Mouse (Mus musculus) embryonic fibroblast, embryonic 13.5 days (primary cell): Measurements from ENCODE around the gene Ykt6. TPM values are rescaled to one million over a fixed set of nuclear protein-coding genes. Genes with fewer than 3 reads are reported as not detected.

Experiments
- H3K27ac ChIP-seq: 2 replicates; pipeline ENCODE4 v1.5.1; 2012; ENCODE audit warnings: low read length, control low read depth, inconsistent platforms; ENCODE audit not compliant: insufficient read depth
- H3K4me1 ChIP-seq: 2 replicates; pipeline ENCODE4 v1.6.1; 2011; ENCODE audit warnings: low read length; ENCODE audit not compliant: control insufficient read depth, insufficient read depth
- H3K4me3 ChIP-seq: 2 replicates; pipeline ENCODE4 v1.5.1; 2011; ENCODE audit warnings: mild to moderate bottlenecking, control low read depth, low read length; ENCODE audit not compliant: insufficient read depth
- CTCF ChIP-seq: IDR thresholded peaks from 2 replicates; pipeline ENCODE4 v1.5.1; 2011; ENCODE audit warnings: mild to moderate bottlenecking, control low read depth, low read length, moderate library complexity, borderline replicate concordance; ENCODE audit not compliant: insufficient read depth
- POLR2A ChIP-seq: IDR thresholded peaks from 2 replicates; pipeline ENCODE4 v1.6.1; 2011; ENCODE audit warnings: low read depth, mild to moderate bottlenecking, control low read depth, low read length, moderate library complexity
- polyA plus RNA-seq: library from polyadenylated mRNA; stranded (reverse); fragments of >200 nt; gene quantifications from 2 replicates; pipeline ENCODE4 v1.2.4, GENCODE M21; 2011; ENCODE audit warnings: low read depth; ENCODE audit not compliant: missing spikeins, insufficient read length

Ykt6 gene
- polyA plus RNA-seq, 1 experiment = 114 TPM

DNA sequence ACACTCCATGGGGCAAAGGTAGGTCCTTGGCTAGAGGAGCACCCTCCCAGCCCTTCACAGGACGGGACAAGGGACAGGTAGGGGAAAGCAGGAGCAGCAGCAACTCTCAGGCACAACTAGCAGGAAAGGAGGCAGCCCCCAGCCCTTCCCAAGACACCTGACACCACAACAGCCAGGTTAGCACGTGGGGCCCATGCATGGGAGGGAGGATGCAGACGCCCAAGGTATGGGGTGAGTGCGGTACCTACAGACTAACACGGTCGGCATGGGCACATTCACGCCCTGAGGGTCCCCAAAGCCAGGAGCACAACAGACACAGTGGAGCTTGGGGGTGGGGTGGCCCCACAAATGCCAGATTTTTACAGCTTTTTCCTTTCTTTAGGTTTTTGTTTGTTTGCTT is 15.7 kb downstream of the Ykt6 start:
- Histone ChIP-seq H3K4me1 (no peaks in the 10 kb centered on the region), H3K4me3 (no peak overlapping the region), H3K27ac (no peak overlapping the region)
- TF ChIP-seq POLR2A (no peak), CTCF (no peak)

DNA sequence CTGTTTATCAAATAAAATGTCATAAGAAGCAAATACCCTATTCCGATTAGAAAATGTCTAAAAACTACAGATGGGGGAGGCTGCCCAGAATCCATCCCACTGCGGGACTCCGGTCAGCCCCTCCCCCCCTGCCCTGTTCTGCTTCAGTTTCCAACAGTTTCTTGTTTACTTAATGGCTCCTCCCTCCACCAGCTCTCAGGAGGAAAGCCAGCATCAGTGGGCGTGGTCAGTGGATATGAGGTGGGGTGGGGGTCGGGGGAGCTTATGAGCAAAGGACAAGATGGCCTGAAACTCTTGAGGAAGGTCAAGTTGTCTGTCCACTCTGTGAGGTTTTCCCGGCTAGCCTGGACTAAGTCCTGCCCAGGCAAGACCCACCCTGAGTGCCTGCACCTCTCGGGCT is 17.7 kb downstream of the Ykt6 start:
- no peak overlapping the region for H3K27ac ChIP-seq
- TF ChIP-seq CTCF (no peak), POLR2A (no peak)
- no peaks in the 10 kb centered on the region for H3K4me1 ChIP-seq
- H3K4me3 ChIP-seq = no peak overlapping the region

DNA sequence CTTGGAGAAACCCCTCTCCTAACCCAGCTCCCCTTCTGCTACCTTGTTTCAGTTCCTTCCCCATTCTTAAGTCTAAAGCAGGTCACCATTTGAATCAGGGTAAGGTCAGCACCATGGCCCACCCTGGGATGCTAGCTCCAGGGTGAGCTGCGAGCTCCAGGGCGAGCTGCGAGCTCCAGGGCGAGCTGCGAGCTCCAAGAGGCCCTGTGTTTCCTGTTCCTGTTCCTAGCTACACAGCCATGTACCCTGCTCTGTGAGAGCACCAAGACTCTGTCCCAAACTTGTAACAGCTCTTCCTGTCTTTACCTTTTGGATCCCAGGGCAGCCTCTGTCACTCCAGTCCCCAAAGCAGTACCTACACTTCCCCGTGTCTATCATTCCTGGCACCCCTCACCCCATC is 18.6 kb downstream of the Ykt6 start:
- H3K27ac ChIP-seq = no peak overlapping the region
- no peaks in the 10 kb centered on the region for H3K4me1 ChIP-seq
- TF ChIP-seq CTCF (no peak), POLR2A (no peak)
- no peak overlapping the region for H3K4me3 ChIP-seq

DNA sequence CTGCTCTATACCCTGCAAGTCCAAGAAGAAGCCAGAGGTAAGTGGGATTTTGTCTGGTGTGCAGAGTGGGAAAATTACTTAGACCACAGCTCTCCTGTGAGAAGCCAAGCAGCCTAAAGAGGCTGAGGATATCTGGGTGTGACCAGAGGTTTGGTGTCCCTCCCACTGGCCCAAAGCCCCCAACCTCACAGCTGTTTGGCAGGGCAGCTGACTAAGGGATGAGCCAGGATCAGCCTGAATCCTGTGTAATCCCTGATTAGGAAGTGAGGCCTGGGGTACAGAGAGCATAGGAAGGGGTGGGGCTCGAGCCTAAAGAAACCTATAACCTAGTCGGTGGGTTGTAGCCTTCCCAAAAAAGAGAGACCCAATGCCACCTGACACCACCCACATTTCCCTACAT is 19.6 kb downstream of the Ykt6 start:
- no peak overlapping the region for H3K27ac ChIP-seq
- no peak overlapping the region for H3K4me3 ChIP-seq
- H3K4me1 ChIP-seq = no peaks in the 10 kb centered on the region
- TF ChIP-seq CTCF (no peak), POLR2A (no peak)

DNA sequence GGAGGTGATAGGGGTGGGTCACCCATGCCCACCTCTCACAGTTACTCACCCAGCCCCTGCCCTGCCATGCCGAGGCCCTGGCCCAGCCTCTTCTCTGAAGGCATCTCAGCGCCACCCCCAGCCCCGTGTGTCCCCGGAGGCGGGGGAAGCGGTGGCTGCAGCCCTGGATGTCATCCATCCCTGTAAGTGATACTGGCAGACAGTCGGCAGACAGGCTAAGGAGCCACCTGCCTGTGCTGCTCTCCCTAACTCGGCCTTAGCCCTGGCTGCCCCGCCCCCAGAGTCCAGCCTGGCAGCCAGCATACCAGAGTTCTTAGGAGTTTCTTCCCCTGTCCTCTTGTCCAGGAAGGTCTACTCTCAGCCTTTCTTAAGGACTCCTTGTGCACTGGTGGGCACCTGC is 20.6 kb downstream of the Ykt6 start:
- Histone ChIP-seq H3K4me1 (no peaks in the 10 kb centered on the region), H3K4me3 (no peak overlapping the region), H3K27ac (no peak overlapping the region)
- no peak for TF ChIP-seq POLR2A
- TF ChIP-seq CTCF = no peak

DNA sequence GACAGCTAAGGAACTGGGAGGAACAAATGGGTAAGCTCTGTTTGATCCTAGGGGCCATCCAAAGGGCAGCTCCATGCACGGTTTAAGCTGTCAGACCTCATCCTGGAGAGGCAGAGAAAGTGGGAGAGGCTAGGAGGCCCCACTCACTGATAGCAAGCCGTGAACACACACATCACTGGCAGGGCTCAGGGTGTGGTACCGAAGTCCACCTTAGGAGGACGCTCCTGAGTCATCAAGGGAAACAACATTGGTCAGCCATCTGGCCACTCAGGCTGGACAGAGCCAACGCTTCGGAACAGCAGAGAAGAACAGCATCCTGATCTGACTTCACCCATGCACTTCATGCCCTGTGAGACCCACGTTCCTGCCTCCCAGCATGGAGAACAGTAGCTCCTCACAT is 23.6 kb downstream of the Ykt6 start:
- Histone ChIP-seq H3K4me3 (no peak overlapping the region), H3K4me1 (no peaks in the 10 kb centered on the region), H3K27ac (no peak overlapping the region)
- TF ChIP-seq POLR2A (no peak), CTCF (no peak)

DNA sequence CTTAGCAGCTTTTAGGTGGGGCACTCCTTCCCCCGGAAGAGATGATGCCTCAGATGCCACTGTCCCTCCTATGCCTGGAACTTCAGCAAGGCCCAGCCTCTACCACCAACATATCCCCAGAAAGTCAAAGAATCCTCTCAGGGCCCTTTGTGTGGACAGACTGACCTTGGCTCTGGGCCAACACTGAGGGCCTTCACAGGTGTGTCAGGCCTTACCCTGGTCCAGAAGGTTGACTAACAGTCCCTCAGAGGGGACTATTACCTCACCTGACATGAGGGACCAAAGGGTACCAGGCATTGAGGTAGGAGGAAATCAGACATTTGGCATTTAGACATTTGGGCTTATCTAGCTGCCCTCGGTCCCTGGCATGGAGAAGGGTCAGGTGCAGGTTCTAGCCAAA is 24.6 kb downstream of the Ykt6 start:
- H3K27ac ChIP-seq = no peak overlapping the region
- H3K4me3 ChIP-seq = no peak overlapping the region
- no peaks in the 10 kb centered on the region for H3K4me1 ChIP-seq
- no peak for TF ChIP-seq POLR2A
- TF ChIP-seq CTCF = no peak

DNA sequence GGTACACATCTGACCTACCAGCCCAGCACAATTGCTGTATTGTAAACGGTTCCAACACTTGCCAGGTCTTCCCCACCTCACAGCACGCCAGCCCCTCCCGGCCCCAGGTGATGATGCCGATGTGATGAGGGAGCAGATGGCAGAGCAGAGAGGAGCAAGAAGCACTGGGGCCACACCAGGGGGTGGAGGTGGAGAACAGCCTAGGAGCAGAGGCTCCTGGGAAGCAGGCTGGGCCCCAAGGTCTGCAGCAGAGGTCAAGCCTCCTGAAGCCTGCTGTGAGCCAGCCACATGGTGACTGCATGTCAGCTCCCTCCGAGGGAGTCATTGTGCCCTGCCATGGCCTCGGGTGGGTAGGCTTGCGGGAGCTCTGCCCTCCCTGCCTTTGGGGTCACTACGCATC is 25.1 kb downstream of the Ykt6 start:
- TF ChIP-seq CTCF (no peak), POLR2A (no peak)
- Histone ChIP-seq H3K27ac (no peak overlapping the region), H3K4me1 (no peaks in the 10 kb centered on the region), H3K4me3 (no peak overlapping the region)

DNA sequence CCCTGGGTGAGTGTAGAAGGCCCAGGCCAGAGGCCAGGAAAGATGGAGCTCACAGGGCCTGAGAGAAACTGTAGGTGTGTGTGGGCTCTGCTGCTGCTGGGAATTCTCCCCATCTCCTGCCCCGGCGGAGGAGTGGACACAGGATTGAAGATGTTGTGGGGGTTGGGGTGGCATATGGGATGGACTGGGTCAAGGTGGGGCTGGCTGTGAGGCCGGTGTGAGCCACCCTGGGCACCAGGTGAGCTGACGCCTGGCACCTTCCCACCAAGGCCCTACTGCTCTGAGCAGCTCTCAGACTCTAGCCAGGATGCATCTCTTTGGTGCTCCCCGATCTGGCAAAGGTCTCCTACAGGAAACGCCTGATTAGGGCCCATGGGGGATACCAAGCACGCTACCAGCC is 25.8 kb downstream of the Ykt6 start:
- Histone ChIP-seq H3K27ac (no peak overlapping the region), H3K4me1 (no peaks in the 10 kb centered on the region), H3K4me3 (no peak overlapping the region)
- TF ChIP-seq CTCF = no peak
- no peak for TF ChIP-seq POLR2A

DNA sequence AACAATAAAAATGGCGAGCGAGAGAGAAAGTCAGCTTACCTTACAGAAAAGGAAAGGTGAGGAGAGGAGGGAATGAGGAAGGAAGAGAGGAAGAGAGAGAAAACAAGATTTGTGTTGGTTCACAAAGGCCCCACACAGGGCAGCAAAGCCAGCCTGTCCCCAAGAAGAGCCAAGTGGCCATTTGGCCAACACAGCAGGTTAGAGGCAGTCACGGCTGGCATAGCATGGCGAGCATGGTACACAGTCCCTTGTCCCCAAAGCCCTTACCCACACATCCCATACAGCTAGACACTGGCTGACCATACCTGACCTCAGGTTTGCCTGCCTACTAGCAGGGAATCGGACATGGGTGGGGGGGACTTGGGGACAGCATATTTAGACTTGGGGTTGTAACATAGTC is 28.1 kb downstream of the Ykt6 start:
- Histone ChIP-seq H3K27ac (no peak overlapping the region), H3K4me1 (no peaks in the 10 kb centered on the region), H3K4me3 (no peak overlapping the region)
- TF ChIP-seq CTCF (no peak), POLR2A (no peak)

DNA sequence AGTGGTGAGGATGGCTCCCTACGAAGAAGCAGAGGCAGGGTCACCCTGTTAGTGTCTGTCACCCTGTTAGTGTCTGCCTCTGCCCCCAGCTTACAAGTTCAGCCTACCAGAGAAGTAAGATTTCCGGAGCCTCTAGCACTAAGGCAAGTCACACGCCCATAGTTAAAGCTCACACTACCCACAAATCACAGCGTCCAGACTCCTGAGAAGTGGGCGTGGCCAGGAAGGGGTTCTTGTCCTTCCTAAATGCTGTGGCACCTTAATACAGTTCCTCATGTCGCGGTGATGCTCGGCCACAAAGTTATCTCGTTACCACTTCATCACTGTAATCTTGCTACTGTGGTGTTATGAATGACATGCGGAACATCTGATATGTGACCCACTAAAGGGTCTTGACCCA is 32.6 kb downstream of the Ykt6 start:
- no peak for TF ChIP-seq POLR2A
- no peak for TF ChIP-seq CTCF
- Histone ChIP-seq H3K4me1 (no peaks in the 10 kb centered on the region), H3K4me3 (no peak overlapping the region), H3K27ac (no peak overlapping the region)
